Mouse (Mus musculus): ENCODE results near the gene Gm45717. TPM values are rescaled to one million over a fixed set of nuclear protein-coding genes. Genes with fewer than 3 reads are reported as not detected.

The Gm45717 gene
- polyA plus RNA-seq, 2 experiments: not detected

- Histone ChIP-seq H3K9me3 (ENCODE audit: control insufficient read depth, low read length) (no peaks in the 10 kb centered on the region), H3K4me1 (ENCODE audit: control insufficient read depth, insufficient read depth, low read length) (peaks cover 18% of the 10 kb centered on the region), H3K4me3 (replicated peaks; ENCODE audit: low read length) (no peak overlapping the region), H3K27me3 (ENCODE audit: control insufficient read depth, insufficient read depth, low read length) (no peaks in the 10 kb centered on the region), H3K4me2 (replicated peaks; ENCODE audit: low read depth, low read length, severe bottlenecking) (no peak overlapping the region), H3K9ac (ENCODE audit: low read depth, low read length, severe bottlenecking) (no peak overlapping the region), H3K27ac (replicated peaks; ENCODE audit: low read depth, low read length) (no peak overlapping the region), H3K36me3 (ENCODE audit: control insufficient read depth, insufficient read depth, low read length) (no peaks in the 10 kb centered on the region)
- WGBS: 5% methylated on average over 9 of the region's 9 CpGs
- ATAC-seq (ENCODE audit: low FRiP score, low read depth) (no peak), DNase-seq (ENCODE audit: low spot score) (peak; percentile 72)
- no peak for TF ChIP-seq POLR2A (IDR thresholded peaks at IDR 0.05; ENCODE audit: borderline replicate concordance, extremely low read depth, insufficient read depth, insufficient read length)
These were observed 3.6 kb upstream of the Gm45717 start for GRCm38 (mm10) chr7:140959181-140959901.

DNA sequence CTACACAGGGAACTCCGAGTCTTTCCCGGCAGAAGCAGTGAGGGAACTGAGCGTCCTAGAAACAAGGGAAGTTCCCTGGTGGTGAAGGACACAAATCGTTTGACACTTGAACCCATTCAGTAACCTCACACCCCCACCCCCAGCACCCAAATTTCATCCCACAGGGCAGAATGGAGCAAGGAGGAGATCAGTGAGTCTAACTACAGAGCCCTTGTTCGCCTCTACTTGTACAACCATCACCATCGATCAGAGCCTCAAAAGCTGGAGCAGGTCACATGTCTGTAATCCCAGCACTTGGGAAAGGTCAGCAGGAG, 776 bp upstream of the Gm45717 start:
- ATAC-seq (ENCODE audit: low FRiP score, low read depth): no peak
- H3K4me3 ChIP-seq (replicated peaks; ENCODE audit: low read length): peak overlapping the region; percentile 67; the same call in 1 of the 2 replicates
- H3K9ac ChIP-seq (ENCODE audit: low read depth, low read length, severe bottlenecking): peak overlapping the region; percentile 72; the same call in 1 of the 2 replicates
- DNase-seq (ENCODE audit: low spot score): no peak
- no peak for TF ChIP-seq POLR2A (IDR thresholded peaks at IDR 0.05; ENCODE audit: borderline replicate concordance, extremely low read depth, insufficient read depth, insufficient read length)
- H3K36me3 ChIP-seq (ENCODE audit: control insufficient read depth, insufficient read depth, low read length): peaks cover 12% of the 10 kb centered on the region; the same call in 1 of the 2 replicates
- H3K4me2 ChIP-seq (replicated peaks; ENCODE audit: low read depth, low read length, severe bottlenecking): peak overlapping the region; percentile 86
- H3K27me3 ChIP-seq (ENCODE audit: control insufficient read depth, insufficient read depth, low read length): no peaks in the 10 kb centered on the region
- peaks cover 45% of the 10 kb centered on the region for H3K4me1 ChIP-seq (ENCODE audit: control insufficient read depth, insufficient read depth, low read length)
- 19% methylated on average over 6 of the region's 6 CpGs for WGBS
- H3K27ac ChIP-seq (replicated peaks; ENCODE audit: low read depth, low read length): peak overlapping the region; percentile 97
- H3K9me3 ChIP-seq (ENCODE audit: control insufficient read depth, low read length): no peaks in the 10 kb centered on the region

DNA sequence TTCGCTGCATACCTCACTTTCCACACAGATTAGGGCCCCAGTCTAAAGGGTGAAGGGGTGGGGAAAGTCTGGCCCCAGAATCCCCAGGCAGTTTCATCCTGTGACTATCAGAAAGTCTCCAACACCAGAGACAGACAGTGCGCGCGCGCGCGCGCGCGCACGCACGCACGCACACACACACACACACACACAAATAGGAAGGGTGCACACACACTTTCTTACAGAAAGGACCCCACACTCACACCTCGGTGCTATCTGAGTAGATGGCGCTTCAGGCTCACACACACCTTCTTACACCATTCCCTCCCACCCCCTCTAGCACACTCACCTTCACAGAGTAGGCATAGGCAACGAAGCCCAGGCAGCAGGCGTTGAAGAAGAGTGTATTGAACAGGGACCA, 395 bp downstream of the Gm45717 start:
- peak overlapping the region; percentile 72 for H3K9ac ChIP-seq (ENCODE audit: low read depth, low read length, severe bottlenecking)
- peak overlapping the region; percentile 86 for H3K4me2 ChIP-seq (replicated peaks; ENCODE audit: low read depth, low read length, severe bottlenecking)
- DNase-seq (ENCODE audit: low spot score) (no peak), ATAC-seq (ENCODE audit: low FRiP score, low read depth) (peak; percentile 7)
- no peak for TF ChIP-seq POLR2A (IDR thresholded peaks at IDR 0.05; ENCODE audit: borderline replicate concordance, extremely low read depth, insufficient read depth, insufficient read length)
- peak overlapping the region; percentile 97 for H3K27ac ChIP-seq (replicated peaks; ENCODE audit: low read depth, low read length)
- H3K4me3 ChIP-seq (replicated peaks; ENCODE audit: low read length): peak overlapping the region; percentile 67
- no peaks in the 10 kb centered on the region for H3K27me3 ChIP-seq (ENCODE audit: control insufficient read depth, insufficient read depth, low read length)
- peaks cover 12% of the 10 kb centered on the region for H3K36me3 ChIP-seq (ENCODE audit: control insufficient read depth, insufficient read depth, low read length)
- peaks cover 56% of the 10 kb centered on the region for H3K4me1 ChIP-seq (ENCODE audit: control insufficient read depth, insufficient read depth, low read length)
- WGBS: 8% methylated on average over 17 of the region's 17 CpGs
- no peaks in the 10 kb centered on the region for H3K9me3 ChIP-seq (ENCODE audit: control insufficient read depth, low read length)

GRCm38 (mm10) chr7:140954733-140955071, 1.0 kb downstream of the Gm45717 start:
- Histone ChIP-seq H3K27me3 (ENCODE audit: control insufficient read depth, insufficient read depth, low read length) (no peaks in the 10 kb centered on the region), H3K9ac (ENCODE audit: low read depth, low read length, severe bottlenecking) (peak overlapping the region; percentile 72), H3K4me1 (ENCODE audit: control insufficient read depth, insufficient read depth, low read length) (peaks cover 61% of the 10 kb centered on the region), H3K4me3 (replicated peaks; ENCODE audit: low read length) (peak overlapping the region; percentile 67), H3K27ac (replicated peaks; ENCODE audit: low read depth, low read length) (0 out of 2 replicates have a peak overlapping the region, but pooled peaks have one; percentile 26), H3K36me3 (ENCODE audit: control insufficient read depth, insufficient read depth, low read length) (peaks cover 19% of the 10 kb centered on the region), H3K4me2 (replicated peaks; ENCODE audit: low read depth, low read length, severe bottlenecking) (peak overlapping the region; percentile 86), H3K9me3 (ENCODE audit: control insufficient read depth, low read length) (no peaks in the 10 kb centered on the region)
- TF ChIP-seq POLR2A (IDR thresholded peaks at IDR 0.05; ENCODE audit: borderline replicate concordance, extremely low read depth, insufficient read depth, insufficient read length): no peak
- no peak for ATAC-seq (ENCODE audit: low FRiP score, low read depth)
- WGBS: 5% methylated on average over 9 of the region's 9 CpGs
- DNase-seq (ENCODE audit: low spot score): no peak

- peak overlapping the region; percentile 67 for H3K4me3 ChIP-seq (replicated peaks; ENCODE audit: low read length)
- peaks cover 25% of the 10 kb centered on the region for H3K36me3 ChIP-seq (ENCODE audit: control insufficient read depth, insufficient read depth, low read length)
- WGBS: 45% methylated on average over 15 of the region's 15 CpGs
- peaks cover 61% of the 10 kb centered on the region for H3K4me1 ChIP-seq (ENCODE audit: control insufficient read depth, insufficient read depth, low read length)
- 0 out of 2 replicates have a peak overlapping the region, but pooled peaks have one; percentile 26 for H3K27ac ChIP-seq (replicated peaks; ENCODE audit: low read depth, low read length)
- peak overlapping the region; percentile 72 for H3K9ac ChIP-seq (ENCODE audit: low read depth, low read length, severe bottlenecking)
- peak overlapping the region; percentile 86 for H3K4me2 ChIP-seq (replicated peaks; ENCODE audit: low read depth, low read length, severe bottlenecking)
- H3K9me3 ChIP-seq (ENCODE audit: control insufficient read depth, low read length): no peaks in the 10 kb centered on the region
- TF ChIP-seq POLR2A (IDR thresholded peaks at IDR 0.05; ENCODE audit: borderline replicate concordance, extremely low read depth, insufficient read depth, insufficient read length): no peak
- ATAC-seq (ENCODE audit: low FRiP score, low read depth): no peak
- DNase-seq (ENCODE audit: low spot score): no peak
- no peaks in the 10 kb centered on the region for H3K27me3 ChIP-seq (ENCODE audit: control insufficient read depth, insufficient read depth, low read length)
These were observed 1.7 kb downstream of the Gm45717 start for GRCm38 (mm10) chr7:140953800-140954732.
